Mouse (Mus musculus) MEL (cell line): ENCODE measurements around the gene Casp1.

Source experiments
- BHLHE40 ChIP-seq: IDR thresholded peaks from 2 replicates; pipeline ENCODE4 v1.6.1; 2012; ENCODE audit warnings: low read depth, mild to moderate bottlenecking, inconsistent platforms, low read length, improper control_type of control experiment, borderline replicate concordance
- CTCF ChIP-seq, 3 experiments: IDR thresholded peaks in 2 of 3; conservative IDR thresholded peaks in 1 of 3; 2 replicates each; pipeline ENCODE4 v1.5.1; 2011 to 2012; ENCODE audit warnings: low read length in 3 of 3, low read depth in 2 of 3, mild to moderate bottlenecking in 2 of 3, improper control_type of control experiment in 1 of 3, inconsistent platforms in 1 of 3, mixed read lengths in 1 of 3, moderate library complexity in 1 of 3; ENCODE audit not compliant: control insufficient read depth in 1 of 3, insufficient read depth in 1 of 3, poor library complexity in 1 of 3, severe bottlenecking in 1 of 3
- E2F4 ChIP-seq: IDR thresholded peaks from 2 replicates; pipeline ENCODE4 v1.6.1; 2011; ENCODE audit warnings: low read depth, low read length, improper control_type of control experiment, borderline replicate concordance
- GATA1 ChIP-seq: IDR thresholded peaks from 2 replicates; pipeline ENCODE4 v1.6.1; 2011; ENCODE audit warnings: low read depth, low read length, improper control_type of control experiment
- MAX ChIP-seq: IDR thresholded peaks from 2 replicates; pipeline ENCODE4 v1.6.1; 2011; ENCODE audit warnings: low read length, improper control_type of control experiment
- TAL1 ChIP-seq: IDR thresholded peaks from 2 replicates; pipeline ENCODE4 v1.6.1; 2012; ENCODE audit warnings: mild to moderate bottlenecking, inconsistent platforms, low read length, moderate library complexity, mixed read lengths
- TBP ChIP-seq: IDR thresholded peaks from 2 replicates; pipeline ENCODE4 v1.8.0; 2011; ENCODE audit warnings: low read depth, low read length, improper control_type of control experiment
- TCF12 ChIP-seq: IDR thresholded peaks from 2 replicates; pipeline ENCODE4 v1.6.1; 2014; ENCODE audit warnings: low read depth, mild to moderate bottlenecking, inconsistent platforms, low read length, improper control_type of control experiment, moderate library complexity
- USF1 ChIP-seq: IDR thresholded peaks from 2 replicates; pipeline ENCODE4 v1.6.1; 2014; ENCODE audit warnings: low read depth, mild to moderate bottlenecking, inconsistent platforms, low read length, improper control_type of control experiment, moderate library complexity
- USF2 ChIP-seq, 2 experiments: IDR thresholded peaks; 2 replicates each; pipeline ENCODE4 v1.6.1; 2011 to 2012; ENCODE audit warnings: improper control_type of control experiment in 2 of 2, low read length in 2 of 2, borderline replicate concordance in 1 of 2, inconsistent platforms in 1 of 2, low read depth in 1 of 2, mild to moderate bottlenecking in 1 of 2; ENCODE audit not compliant: insufficient read depth in 1 of 2

- TF ChIP-seq USF1: no peak
- no peak for TF ChIP-seq BHLHE40
- no peak for TF ChIP-seq TAL1
- no peak for TF ChIP-seq CTCF (IDR thresholded peaks at IDR 0.05 in 2 of 3, conservative IDR thresholded peaks at IDR 0.05 in 1 of 3; ENCODE audit: control insufficient read depth in 1 of 3, insufficient read depth in 1 of 3, low read depth in 2 of 3, low read length in 3 of 3, poor library complexity in 1 of 3, severe bottlenecking in 1 of 3)
- no peak for TF ChIP-seq USF2 (IDR thresholded peaks at IDR 0.05; ENCODE audit: borderline replicate concordance in 1 of 2, insufficient read depth in 1 of 2, low read depth in 1 of 2, low read length in 2 of 2)
- TF ChIP-seq GATA1: no peak
- no peak for TF ChIP-seq E2F4
- TF ChIP-seq MAX: no peak
- no peak for TF ChIP-seq TCF12
- TF ChIP-seq TBP: no peak
Measured at GRCm38 (mm10) chr9:5286597-5286996, 11.7 kb upstream of the Casp1 start.
